ENCODE assay signal across 13 mouse cellular contexts in the genomic region with DNA sequence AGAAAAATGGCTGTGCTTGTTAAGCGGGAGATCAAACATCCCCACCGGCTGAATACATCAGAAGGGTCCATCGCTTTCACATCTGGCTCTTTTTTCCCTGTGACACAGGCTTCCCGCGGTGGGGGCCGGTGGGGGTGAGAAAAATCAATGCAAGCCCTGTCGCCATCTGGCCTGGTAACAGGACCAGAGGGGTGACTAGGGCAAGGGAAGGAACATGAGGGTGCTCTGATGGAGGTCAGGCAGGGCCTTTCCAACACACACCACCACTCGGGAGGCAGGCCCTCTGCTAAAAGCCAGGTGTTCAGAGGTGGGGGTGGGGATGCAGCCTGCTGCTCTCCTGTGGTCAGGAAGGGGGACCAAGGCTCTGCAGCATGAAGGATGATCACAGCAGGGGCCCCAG.
DNase-seq lines count a peak whose midpoint lies in the region; ATAC-seq and TF ChIP-seq lines count a peak whose summit lies in the region.
"Had no signal": no experiment of that assay in that cellular context is flagged by ENCODE, and none has a peak within 500 bp of the region (broad histone marks: within the 10 kb centered on the region; RNA-seq: fewer than 3 reads in every experiment).

No protein-coding gene starts in this region.

- H3K27ac ChIP-seq in thymus, adult 2 months (ENCODE audit: control insufficient read depth, insufficient read depth, low read length), result no peak overlapping the region
- H3K27ac ChIP-seq in hindbrain, embryonic 10.5 days, result peak overlapping the region; percentile 88
- no peak overlapping the region; the same call in 1 of the 2 replicates for H3K27ac ChIP-seq in midbrain, embryonic 11.5 days (ENCODE audit: low read depth, low read length)
- H3K27ac ChIP-seq: heart, embryonic 15.5 days had no signal

- TF ChIP-seq CTCF in thymus, adult 2 months (IDR thresholded peaks at IDR 0.05; ENCODE audit: borderline replicate concordance, control insufficient read depth, extremely low read depth, insufficient read depth, low read length, poor library complexity), result no peak

- ATAC-seq in midbrain, embryonic 11.5 days (ENCODE audit: low FRiP score), result 0 out of 2 replicates have a peak, but pooled peaks have one; percentile 22

- no peak overlapping the region for H3K4me2 ChIP-seq in midbrain, embryonic 11.5 days
- H3K4me2 ChIP-seq: heart, embryonic 15.5 days; liver, embryonic 11.5 days had no signal

- WGBS in thymus, adult 2 months, result 22% methylated on average over 8 of the region's 8 CpGs
- WGBS in hindbrain, embryonic 10.5 days, result 3% methylated on average over 8 of the region's 8 CpGs
- 4% methylated on average over 8 of the region's 8 CpGs for WGBS in midbrain, embryonic 11.5 days

- H3K9me3 ChIP-seq in hindbrain, embryonic 10.5 days, result no peaks in the 10 kb centered on the region
- no peaks in the 10 kb centered on the region for H3K9me3 ChIP-seq in midbrain, embryonic 11.5 days (ENCODE audit: control insufficient read depth, low read length)

- peak overlapping the region; percentile 24; the same call in 1 of the 2 replicates for H3K9ac ChIP-seq in midbrain, embryonic 11.5 days (ENCODE audit: low read length)
- H3K9ac ChIP-seq: heart, embryonic 15.5 days had no signal

- TF ChIP-seq POLR2A in thymus, adult 2 months (IDR thresholded peaks at IDR 0.05; ENCODE audit: control insufficient read depth, extremely low read depth, insufficient read depth, low read length, poor library complexity), result no peak

- H3K27me3 ChIP-seq in thymus, adult 2 months (ENCODE audit: control insufficient read depth, insufficient read depth, low read length), result no peaks in the 10 kb centered on the region
- peaks cover 6% of the 10 kb centered on the region; the same call in 1 of the 2 replicates for H3K27me3 ChIP-seq in hindbrain, embryonic 10.5 days (ENCODE audit: insufficient read depth, poor library complexity, severe bottlenecking)
- no peaks in the 10 kb centered on the region for H3K27me3 ChIP-seq in midbrain, embryonic 11.5 days (ENCODE audit: control insufficient read depth, insufficient read depth, low read length)

- no peak overlapping the region for H3K4me3 ChIP-seq in thymus, adult 2 months (ENCODE audit: control insufficient read depth, insufficient read depth, low read length)
- H3K4me3 ChIP-seq in hindbrain, embryonic 10.5 days, result no peak overlapping the region
- H3K4me3 ChIP-seq in midbrain, embryonic 11.5 days (ENCODE audit: low read depth, low read length), result no peak overlapping the region
- H3K4me3 ChIP-seq: heart, embryonic 15.5 days had no signal

- DNase-seq in thymus, postnatal 0 days (ENCODE audit: low spot score), result peak; percentile 21
- DNase-seq in thymus, adult 2 months, result no peak
- DNase-seq in hindbrain, embryonic 10.5 days (ENCODE audit: low spot score), result peak; percentile 63
- peak; percentile 89 for DNase-seq in midbrain, embryonic 11.5 days (ENCODE audit: low spot score, missing footprints)
- no peak for DNase-seq in cerebellum, postnatal 4 days (ENCODE audit: low spot score in 2 of 2)
- DNase-seq in B cell, adult 2 months, result no peak
- DNase-seq in ovary, postnatal 10 days (ENCODE audit: low spot score), result no peak
- no peak for DNase-seq in lung, postnatal 36 days
- DNase-seq: cerebellum, adult 9-10 months; kidney, adult 8-10 months; lung, postnatal 14 days had no signal

- no peaks in the 10 kb centered on the region for H3K4me1 ChIP-seq in thymus, adult 2 months (replicated peaks; ENCODE audit: control insufficient read depth, insufficient read depth, low read length)
- H3K4me1 ChIP-seq in hindbrain, embryonic 10.5 days (replicated peaks), result peaks cover 57% of the 10 kb centered on the region
- peaks cover 18% of the 10 kb centered on the region for H3K4me1 ChIP-seq in midbrain, embryonic 11.5 days (ENCODE audit: control insufficient read depth, insufficient read depth, low read length)

- no peaks in the 10 kb centered on the region for H3K36me3 ChIP-seq in thymus, adult 2 months (ENCODE audit: control insufficient read depth, insufficient read depth, low read length)
- H3K36me3 ChIP-seq in hindbrain, embryonic 10.5 days, result no peaks in the 10 kb centered on the region
- no peaks in the 10 kb centered on the region for H3K36me3 ChIP-seq in midbrain, embryonic 11.5 days (ENCODE audit: control insufficient read depth, insufficient read depth, low read length)
- H3K36me3 ChIP-seq: heart, embryonic 15.5 days had no signal

Comparison
In these comparisons a context has a peak if more than half of its experiments do, and no peak if none do; other contexts are left out.
1. DNase-seq: peak in thymus, postnatal 0 days (single experiment), hindbrain, embryonic 10.5 days (single experiment) and midbrain, embryonic 11.5 days (single experiment); none in thymus, adult 2 months (single experiment), cerebellum, postnatal 4 days (0 of 2), B cell, adult 2 months (0 of 2), ovary, postnatal 10 days (single experiment) and lung, postnatal 36 days (single experiment).